Mouse (Mus musculus) brain, embryonic 14.5 days (tissue): ENCODE measurements around the gene Lmo2.

Experiments used
- CTCF ChIP-seq: fragments of 200-500 bp; IDR thresholded peaks from 2 replicates; pipeline ENCODE4 v1.5.1; 2012; ENCODE audit warnings: inconsistent platforms, mild to moderate bottlenecking, moderate library complexity, borderline replicate concordance; ENCODE audit not compliant: insufficient read depth, insufficient read length; ENCODE audit errors: extremely low read depth
- POLR2A ChIP-seq: fragments of 200-500 bp; IDR thresholded peaks from 2 replicates; pipeline ENCODE4 v1.6.1; 2012; ENCODE audit warnings: mild to moderate bottlenecking, inconsistent platforms, borderline replicate concordance; ENCODE audit not compliant: poor library complexity, insufficient read depth, insufficient read length, severe bottlenecking; ENCODE audit errors: extremely low read depth

GRCm38 (mm10) chr2:103930306-103931019, 27.3 kb upstream of the Lmo2 start:
- TF ChIP-seq CTCF (no peak), POLR2A (no peak)
